ENCODE assay signal across 12 mouse cellular contexts in the genomic region with DNA sequence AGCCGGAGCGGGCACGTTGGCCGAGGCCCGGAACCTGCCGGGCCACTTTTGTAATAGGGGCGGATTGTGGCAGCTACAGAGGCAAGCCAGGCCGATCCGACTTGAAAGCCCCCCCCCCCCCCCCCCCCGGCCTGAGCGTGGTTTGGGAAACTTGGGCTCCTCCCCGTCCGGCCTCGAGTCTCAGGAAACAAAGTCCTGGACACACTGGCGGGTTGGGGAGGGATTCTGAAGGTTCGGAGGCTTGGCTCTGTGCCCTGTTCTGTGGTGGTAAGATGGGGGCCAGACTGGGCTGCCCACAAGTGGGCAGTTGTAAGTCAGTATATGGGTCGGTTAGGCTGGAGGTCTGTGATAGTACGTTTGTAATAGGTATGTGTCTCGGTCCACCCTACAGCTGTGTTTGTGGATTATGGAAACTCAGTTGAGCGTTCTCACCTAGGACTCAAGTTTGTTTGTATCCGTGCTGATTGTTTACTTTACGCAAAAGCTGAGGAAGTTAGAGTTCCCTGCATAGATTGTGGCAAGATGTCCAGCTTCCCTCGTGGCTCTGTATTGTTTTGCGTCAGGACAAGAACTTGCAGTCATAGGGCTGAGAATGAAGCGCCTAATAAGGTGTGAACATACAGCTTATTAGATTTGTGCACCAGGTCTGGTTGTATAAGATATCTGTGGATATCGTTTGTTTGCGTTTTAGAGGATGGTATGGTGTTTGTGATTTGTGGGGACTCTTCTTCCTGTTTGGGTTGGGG. TPM values are rescaled to one million over a fixed set of nuclear protein-coding genes. Genes with fewer than 3 reads are reported as not detected.
DNase-seq lines count a peak whose midpoint lies in the region; ATAC-seq and TF ChIP-seq lines count a peak whose summit lies in the region.
"Had no signal": no experiment of that assay in that cellular context is flagged by ENCODE, and none has a peak within 500 bp of the region (broad histone marks: within the 10 kb centered on the region; RNA-seq: fewer than 3 reads in every experiment).

No protein-coding gene starts in this region.

- no peak for TF ChIP-seq CTCF in forebrain, postnatal 0 days (IDR thresholded peaks at IDR 0.05; ENCODE audit: low read depth)

- peaks cover 2% of the 10 kb centered on the region; the same call in 1 of the 2 replicates for H3K4me1 ChIP-seq in hindbrain, embryonic 11.5 days (replicated peaks; ENCODE audit: control insufficient read depth, insufficient read depth, low read length)
- peaks cover 10% of the 10 kb centered on the region; the same call in 1 of the 2 replicates for H3K4me1 ChIP-seq in hindbrain, embryonic 14.5 days (replicated peaks; ENCODE audit: control insufficient read depth, insufficient read depth, low read length)
- peaks cover 28% of the 10 kb centered on the region for H3K4me1 ChIP-seq in embryonic facial prominence, embryonic 12.5 days
- H3K4me1 ChIP-seq in forebrain, postnatal 0 days (ENCODE audit: insufficient read depth), result peaks cover 15% of the 10 kb centered on the region; the same call in 1 of the 2 replicates
- H3K4me1 ChIP-seq in limb, embryonic 15.5 days, result peaks cover 34% of the 10 kb centered on the region

- DNase-seq in hindbrain, embryonic 11.5 days (ENCODE audit: low spot score), result peak; percentile 53
- DNase-seq in hindbrain, embryonic 14.5 days (ENCODE audit: low spot score), result no peak
- DNase-seq in forebrain, postnatal 0 days, result peak; percentile 49
- DNase-seq in liver, result no peak
- no peak for DNase-seq in left cerebral cortex, adult 8-10 months (ENCODE audit: low spot score in 2 of 2)
- DNase-seq in left cerebral cortex, postnatal 4 days, result no peak
- DNase-seq: cerebellum, adult 18-20 months; heart, postnatal 4 days; right cerebral cortex, postnatal 14 days had no signal

- H3K27ac ChIP-seq in hindbrain, embryonic 11.5 days (ENCODE audit: low read depth, low read length), result no peak overlapping the region
- H3K27ac ChIP-seq in hindbrain, embryonic 14.5 days, result no peak overlapping the region
- H3K27ac ChIP-seq in embryonic facial prominence, embryonic 12.5 days, result 0 out of 2 replicates have a peak overlapping the region, but pooled peaks have one; percentile 26
- no peak overlapping the region for H3K27ac ChIP-seq in forebrain, postnatal 0 days (ENCODE audit: low read depth, low read length)
- peak overlapping the region; percentile 39; the same call in 1 of the 2 replicates for H3K27ac ChIP-seq in limb, embryonic 15.5 days

- intact Hi-C loops in left cerebral cortex, postnatal 4 days (cut with DNase I), result loop anchor here (5.0 kb wide), 1 partner anchor 674 kb away; no protein-coding TSS in a partner anchor

- no peak for ATAC-seq in hindbrain, embryonic 11.5 days (ENCODE audit: low FRiP score)
- no peak for ATAC-seq in hindbrain, embryonic 14.5 days (ENCODE audit: low FRiP score)
- ATAC-seq in embryonic facial prominence, embryonic 12.5 days (ENCODE audit: insufficient number of reproducible peaks, insufficient read depth, low FRiP score, low TSS enrichment), result no peak
- peak; percentile 19; the same call in 1 of the 2 replicates for ATAC-seq in forebrain, postnatal 0 days
- no peak for ATAC-seq in limb, embryonic 15.5 days (ENCODE audit: insufficient number of reproducible peaks, low FRiP score, low TSS enrichment, low read depth)

- no peak overlapping the region for H3K9ac ChIP-seq in hindbrain, embryonic 11.5 days (ENCODE audit: low read depth, low read length)
- H3K9ac ChIP-seq in hindbrain, embryonic 14.5 days, result no peak overlapping the region
- H3K9ac ChIP-seq in embryonic facial prominence, embryonic 12.5 days, result no peak overlapping the region
- no peak overlapping the region for H3K9ac ChIP-seq in forebrain, postnatal 0 days
- no peak overlapping the region for H3K9ac ChIP-seq in limb, embryonic 15.5 days

- no peaks in the 10 kb centered on the region for H3K9me3 ChIP-seq in hindbrain, embryonic 11.5 days (ENCODE audit: control insufficient read depth, low read length)
- H3K9me3 ChIP-seq in hindbrain, embryonic 14.5 days (ENCODE audit: control insufficient read depth, low read length), result no peaks in the 10 kb centered on the region
- no peaks in the 10 kb centered on the region for H3K9me3 ChIP-seq in embryonic facial prominence, embryonic 12.5 days
- no peaks in the 10 kb centered on the region for H3K9me3 ChIP-seq in forebrain, postnatal 0 days (ENCODE audit: low read length)
- no peaks in the 10 kb centered on the region for H3K9me3 ChIP-seq in limb, embryonic 15.5 days

- H3K27me3 ChIP-seq in hindbrain, embryonic 11.5 days (ENCODE audit: control insufficient read depth, insufficient read depth, low read length), result peaks cover 95% of the 10 kb centered on the region
- H3K27me3 ChIP-seq in hindbrain, embryonic 14.5 days (ENCODE audit: control insufficient read depth, insufficient read depth, low read length), result peaks cover 100% of the 10 kb centered on the region
- peaks cover 89% of the 10 kb centered on the region for H3K27me3 ChIP-seq in embryonic facial prominence, embryonic 12.5 days
- peaks cover 58% of the 10 kb centered on the region for H3K27me3 ChIP-seq in forebrain, postnatal 0 days (ENCODE audit: insufficient read depth, low read length)
- H3K27me3 ChIP-seq in limb, embryonic 15.5 days, result peaks cover 95% of the 10 kb centered on the region

- H3K4me2 ChIP-seq in hindbrain, embryonic 11.5 days (replicated peaks; ENCODE audit: low read depth, low read length), result no peak overlapping the region
- H3K4me2 ChIP-seq in hindbrain, embryonic 14.5 days (replicated peaks), result no peak overlapping the region
- peak overlapping the region; percentile 27 for H3K4me2 ChIP-seq in embryonic facial prominence, embryonic 12.5 days (replicated peaks)
- H3K4me2 ChIP-seq in forebrain, postnatal 0 days (ENCODE audit: low read depth), result peak overlapping the region; percentile 43
- H3K4me2 ChIP-seq in limb, embryonic 15.5 days, result peak overlapping the region; percentile 38

- H3K36me3 ChIP-seq in hindbrain, embryonic 11.5 days (ENCODE audit: control insufficient read depth, insufficient read depth, low read length), result no peaks in the 10 kb centered on the region
- no peaks in the 10 kb centered on the region for H3K36me3 ChIP-seq in hindbrain, embryonic 14.5 days (replicated peaks; ENCODE audit: control insufficient read depth, insufficient read depth)
- H3K36me3 ChIP-seq in embryonic facial prominence, embryonic 12.5 days, result no peaks in the 10 kb centered on the region
- no peaks in the 10 kb centered on the region for H3K36me3 ChIP-seq in forebrain, postnatal 0 days (ENCODE audit: insufficient read depth)
- H3K36me3 ChIP-seq in limb, embryonic 15.5 days, result no peaks in the 10 kb centered on the region

- 2% methylated on average over 25 of the region's 27 CpGs for WGBS in hindbrain, embryonic 11.5 days
- 2% methylated on average over 25 of the region's 27 CpGs for WGBS in hindbrain, embryonic 14.5 days
- 4% methylated on average over 24 of the region's 27 CpGs for WGBS in embryonic facial prominence, embryonic 12.5 days
- 11% methylated on average over 26 of the region's 27 CpGs for WGBS in forebrain, postnatal 0 days
- WGBS in limb, embryonic 15.5 days, result 12% methylated on average over 27 of the region's 27 CpGs

- H3K4me3 ChIP-seq in hindbrain, embryonic 11.5 days (ENCODE audit: low read depth, low read length), result no peak overlapping the region
- H3K4me3 ChIP-seq in hindbrain, embryonic 14.5 days (replicated peaks; ENCODE audit: low read length), result no peak overlapping the region
- no peak overlapping the region for H3K4me3 ChIP-seq in embryonic facial prominence, embryonic 12.5 days
- H3K4me3 ChIP-seq in forebrain, postnatal 0 days (ENCODE audit: low read depth, low read length), result no peak overlapping the region
- peak overlapping the region; percentile 21 for H3K4me3 ChIP-seq in limb, embryonic 15.5 days

RNA-seq across cellular contexts. Expression of gene Emx2, which starts 10.1 kb away (rescaled TPM):
- 1.0 and 1.4 TPM in 2 replicates for polyA plus RNA-seq in hindbrain, embryonic 11.5 days (2014; fragmentation: Nextera tagmentation; extraction: Ambion mirVana)
- polyA plus RNA-seq in hindbrain, embryonic 14.5 days (2014; fragmentation: Nextera tagmentation; extraction: Ambion mirVana), result 0.26 TPM in 1 of 2 replicates, not detected in the other
- 20.6 and 23.7 TPM in 2 replicates for polyA plus RNA-seq in embryonic facial prominence, embryonic 12.5 days (2016; fragmentation: Nextera tagmentation; extraction: Ambion mirVana)
- 3.2 and 6.0 TPM in 2 replicates for total RNA-seq in forebrain, postnatal 0 days (2014; rRNA removed)
- 4.7 and 11.2 TPM in 2 replicates for polyA plus RNA-seq in forebrain, postnatal 0 days (2015; fragmentation: Nextera tagmentation; extraction: Ambion mirVana)
- polyA plus RNA-seq in limb, embryonic 15.5 days (2015; fragmentation: Nextera tagmentation; extraction: Ambion mirVana), result 11.0 and 12.2 TPM in 2 replicates
- 10 to 100 TPM in 3 of 4 experiments, 1 to 10 TPM in 1; 9.1 to 13.3 (median 11.3) TPM for total RNA-seq in left cerebral cortex, adult 8-10 months (2022)
- total RNA-seq in left cerebral cortex, postnatal 4 days (2021), result 10 to 100 TPM in 1 of 2 experiments, 1 to 10 TPM in 1; 9.1 to 12.7 TPM
- total RNA-seq: heart, postnatal 4 days; monocyte, adult 5-6 weeks had no signal

Comparison
In these comparisons a context has a peak if more than half of its experiments do, and no peak if none do; other contexts are left out.
1. DNase-seq: peak in hindbrain, embryonic 11.5 days (single experiment) and forebrain, postnatal 0 days (single experiment); none in hindbrain, embryonic 14.5 days (single experiment), liver (single experiment), left cerebral cortex, adult 8-10 months (0 of 2) and left cerebral cortex, postnatal 4 days (single experiment).
2. H3K27ac ChIP-seq: peak in embryonic facial prominence, embryonic 12.5 days (single experiment) and limb, embryonic 15.5 days (single experiment); none in hindbrain, embryonic 11.5 days (single experiment), hindbrain, embryonic 14.5 days (single experiment) and forebrain, postnatal 0 days (single experiment).
3. H3K4me2 ChIP-seq: peak in embryonic facial prominence, embryonic 12.5 days (single experiment), forebrain, postnatal 0 days (single experiment) and limb, embryonic 15.5 days (single experiment); none in hindbrain, embryonic 11.5 days (single experiment) and hindbrain, embryonic 14.5 days (single experiment).